Mouse (Mus musculus) spleen, postnatal 14 days (tissue): ENCODE data around the gene Tmem91.
A peak's percentile ranks its signal among the peaks of the same experiment; 100 is the strongest.

Experiments
- DNase-seq, 2 experiments: peaks; one replicate each; pipeline ENCODE4 v3.0.0; 2021 to 2022; ENCODE audit warnings: low spot score in 2 of 2

The Tmem91 gene

GRCm38 (mm10) chr7:25699851-25700250, 24.9 kb upstream of the Tmem91 start:
- no peak for DNase-seq

GRCm38 (mm10) chr7:25694104-25694503, 19.1 kb upstream of the Tmem91 start:
- DNase-seq, result no peak

GRCm38 (mm10) chr7:25690051-25690450, 15.1 kb upstream of the Tmem91 start:
- DNase-seq, result no peak

GRCm38 (mm10) chr7:25689603-25690021, 14.6 kb upstream of the Tmem91 start:
- DNase-seq, result no peak

GRCm38 (mm10) chr7:25688810-25689586, 14.0 kb upstream of the Tmem91 start:
- peak; percentile 59 to 72 for DNase-seq

- peak; percentile 69 to 77 for DNase-seq
Measured at GRCm38 (mm10) chr7:25687811-25688401, 12.9 kb upstream of the Tmem91 start.

GRCm38 (mm10) chr7:25686680-25687531, 11.9 kb upstream of the Tmem91 start, which contains the start of gene Tgfb1:
TSS of gene Tgfb1 (plus strand) at chr7:25687002.
- DNase-seq, result peak; percentile 68 to 82

GRCm38 (mm10) chr7:25685926-25686470, 11.0 kb upstream of the Tmem91 start:
- DNase-seq, result no peak

GRCm38 (mm10) chr7:25684659-25685058, 9.7 kb upstream of the Tmem91 start:
- DNase-seq, result no peak

GRCm38 (mm10) chr7:25683474-25684180, 8.7 kb upstream of the Tmem91 start:
- peak in 1 of 2 experiments; percentile 52 for DNase-seq

GRCm38 (mm10) chr7:25681341-25682231, 6.6 kb upstream of the Tmem91 start:
- no peak for DNase-seq

- DNase-seq, result peak; percentile 98
Measured at GRCm38 (mm10) chr7:25680514-25681258, 5.7 kb upstream of the Tmem91 start, which contains the start of gene B9d2. TSS of gene B9d2 (plus strand) at chr7:25680780.

- DNase-seq, result no peak
Measured at GRCm38 (mm10) chr7:25679971-25680370, 5.0 kb upstream of the Tmem91 start.

GRCm38 (mm10) chr7:25677013-25677412, 2.0 kb upstream of the Tmem91 start:
- DNase-seq, result no peak

- no peak for DNase-seq
Measured at GRCm38 (mm10) chr7:25676085-25676781, 1.3 kb upstream of the Tmem91 start.

- no peak for DNase-seq
Measured at GRCm38 (mm10) chr7:25675405-25675804, 439 bp upstream of the Tmem91 start.

- DNase-seq, result no peak
Measured at GRCm38 (mm10) chr7:25674297-25674696, 669 bp downstream of the Tmem91 start.

GRCm38 (mm10) chr7:25672442-25672841, 2.5 kb downstream of the Tmem91 start:
- no peak for DNase-seq

GRCm38 (mm10) chr7:25671686-25672085, 3.3 kb downstream of the Tmem91 start:
- DNase-seq, result no peak
